Mouse (Mus musculus): Measurements from ENCODE around the gene Plk3. TPM values are rescaled to one million over a fixed set of nuclear protein-coding genes. Genes with fewer than 3 reads are reported as not detected.

Plk3 gene
- total RNA-seq, 2 experiments from 2014 or later = 1.8 to 2.6 TPM

DNA sequence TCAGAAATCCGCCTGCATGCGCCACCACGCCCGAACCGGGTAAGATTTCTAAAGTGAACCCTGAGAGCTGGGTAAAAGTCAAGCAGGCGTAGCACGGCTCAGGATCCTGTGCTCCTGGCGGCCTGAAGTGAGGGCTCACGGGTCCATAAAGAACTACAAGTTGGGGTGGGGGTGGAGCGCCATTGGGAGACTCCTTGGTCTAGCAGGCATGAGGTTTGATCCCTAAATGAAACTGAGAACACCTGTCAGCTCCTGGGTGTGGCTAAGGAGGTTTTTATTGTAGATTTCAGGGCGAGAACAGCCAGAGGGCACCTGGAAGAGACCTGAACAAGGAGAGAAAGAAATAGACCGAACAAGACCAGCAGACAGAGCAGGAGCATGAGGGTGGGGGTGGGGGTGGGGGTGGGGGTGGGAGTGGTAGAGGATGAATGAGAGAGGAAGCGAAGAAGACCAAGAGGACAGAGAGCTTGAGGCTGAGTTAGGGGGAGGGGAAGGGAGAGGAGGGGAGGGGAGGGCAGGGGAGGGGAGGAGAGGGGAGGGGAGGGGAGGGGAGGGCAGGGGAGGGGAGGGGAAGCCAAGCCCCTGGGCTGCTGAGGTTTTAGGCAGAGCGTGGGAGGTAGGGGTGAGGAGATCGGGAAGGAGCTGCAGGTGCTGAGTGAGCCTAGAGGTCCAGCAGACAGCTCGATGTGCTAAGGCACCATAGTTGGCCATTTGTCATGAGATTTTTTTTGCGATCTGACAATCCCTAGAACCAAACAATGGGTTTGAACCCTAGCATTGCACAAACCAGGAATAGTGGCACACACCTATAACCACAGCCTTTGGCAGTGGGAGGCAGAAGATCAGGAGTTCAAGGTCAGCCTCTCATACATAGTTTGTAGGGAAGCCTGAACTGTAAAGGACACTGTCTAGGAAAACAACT, 4.8 kb upstream of the Plk3 start:
- no peak for DNase-seq

DNA sequence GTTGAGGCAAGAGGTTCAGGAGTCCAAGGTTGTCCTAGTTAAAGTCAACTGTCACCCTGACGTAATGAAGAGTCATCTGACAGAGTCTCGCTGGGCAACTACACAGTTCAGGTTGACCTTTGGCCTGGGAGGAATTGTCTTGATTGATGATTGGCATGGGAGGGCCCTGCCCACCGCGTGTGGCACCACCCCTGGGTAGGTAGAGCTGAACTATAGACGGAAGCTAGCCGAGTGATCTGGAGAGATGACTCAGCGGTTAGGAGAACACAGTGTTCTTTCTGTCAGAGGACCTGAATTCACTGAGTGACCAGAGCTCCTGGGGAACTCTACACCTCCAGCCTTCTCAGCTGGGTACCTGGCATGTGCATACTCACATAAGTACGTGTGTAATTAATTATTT, 2.3 kb upstream of the Plk3 start:
- DNase-seq = no peak

DNA sequence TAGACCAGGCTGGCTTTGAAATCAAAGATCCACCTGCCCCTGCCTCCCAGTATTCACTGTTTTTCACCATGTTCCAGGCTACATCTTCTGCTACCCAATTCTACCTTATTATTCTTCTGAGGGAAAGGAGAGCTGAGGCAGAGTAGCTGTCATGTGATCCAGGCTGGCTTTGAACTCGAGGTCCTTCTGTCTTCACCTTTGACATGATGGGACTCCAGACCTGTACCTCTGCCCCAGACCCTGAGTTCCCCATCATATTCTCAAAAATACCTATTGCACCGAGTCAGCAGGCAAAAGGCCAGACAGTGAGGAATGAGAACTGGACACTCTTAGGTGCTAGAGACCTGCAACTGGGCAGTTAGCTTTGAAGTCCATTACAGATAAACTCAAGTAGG, 835 bp upstream of the Plk3 start:
- no peak for DNase-seq

DNA sequence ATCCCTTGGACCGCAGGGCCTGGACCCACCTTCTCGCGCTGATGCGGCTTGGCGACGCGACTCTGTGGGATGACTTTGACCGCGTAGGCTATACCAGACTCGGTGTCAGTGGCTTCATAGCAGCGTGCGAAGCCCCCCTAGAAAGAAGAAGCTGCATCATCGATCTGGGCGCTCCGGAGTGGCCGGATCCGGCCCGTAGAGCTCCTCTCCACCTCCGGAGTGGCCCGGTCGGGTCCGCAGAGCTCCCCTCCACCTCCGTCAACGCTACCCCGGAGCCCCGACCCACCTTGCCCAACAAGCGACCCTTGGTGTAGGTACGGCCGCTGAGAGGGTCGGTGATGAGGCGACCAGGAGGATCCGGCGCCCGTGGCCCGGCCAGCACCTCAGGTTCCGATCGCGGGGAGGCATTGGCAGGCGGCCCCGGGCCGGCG, 382 bp downstream of the Plk3 start:
- no peak for DNase-seq

- no peak for DNase-seq
Measured at GRCm38 (mm10) chr4:117132794-117133143, 994 bp downstream of the Plk3 start.

DNA sequence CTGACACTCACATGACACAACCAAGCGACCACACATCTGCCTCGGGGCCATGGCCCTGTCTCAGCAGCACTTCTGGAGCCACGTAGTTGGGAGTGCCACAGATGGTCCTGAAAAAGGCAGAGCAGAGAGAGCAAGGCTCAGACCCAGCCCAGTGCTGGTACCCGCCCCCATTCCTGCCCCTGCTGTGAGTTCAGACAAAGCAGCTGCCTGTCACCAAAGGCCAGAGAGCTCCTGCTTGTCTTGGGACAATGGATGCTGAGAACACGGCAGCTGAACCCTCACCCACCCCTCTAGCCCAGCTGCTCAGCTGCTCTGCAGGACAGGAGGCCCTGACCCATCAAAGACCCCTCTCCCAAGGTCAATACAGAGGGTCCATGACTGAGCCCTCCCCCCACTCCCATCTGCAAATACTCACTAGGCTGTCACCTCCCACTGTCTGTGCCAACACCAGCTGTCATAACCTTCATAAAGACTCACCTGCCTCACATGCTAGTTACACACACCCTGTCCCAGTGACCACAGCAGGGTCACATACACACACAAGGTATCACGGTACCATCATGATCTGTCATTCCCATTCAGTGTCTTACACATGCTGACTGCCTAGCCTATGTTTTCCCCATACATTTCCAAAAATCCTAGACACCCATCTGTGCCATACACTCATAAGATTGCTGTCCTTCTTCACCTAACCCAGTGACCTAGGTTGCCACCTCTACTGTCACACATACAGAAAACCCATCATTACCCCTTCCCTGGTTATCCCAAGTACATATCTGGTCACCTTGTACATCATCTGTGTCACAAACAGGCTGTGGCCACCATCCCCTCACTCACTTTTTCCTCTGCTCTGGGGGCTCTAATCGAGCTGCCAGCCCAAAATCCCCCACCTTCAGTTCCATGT, 1.6 kb downstream of the Plk3 start:
- DNase-seq = no peak

DNA sequence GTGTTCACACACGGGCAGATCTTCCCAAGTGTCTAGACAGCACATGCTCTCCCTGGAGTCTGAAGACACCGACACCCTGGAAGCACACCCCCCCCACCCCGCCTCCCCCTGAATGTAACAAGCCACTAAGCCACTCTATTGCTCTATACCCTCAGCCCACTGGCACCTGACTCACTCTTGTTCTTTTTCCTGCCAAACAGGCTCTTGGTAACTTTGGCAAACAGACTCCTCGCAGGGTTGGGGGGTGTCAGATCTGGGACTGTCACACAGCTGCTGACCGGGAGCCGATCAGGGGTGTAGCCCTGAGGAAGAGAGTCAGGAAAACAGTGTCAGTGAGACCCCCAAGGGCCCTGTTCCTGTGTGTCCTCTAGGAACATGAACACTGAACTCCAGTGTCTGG, 2.6 kb downstream of the Plk3 start:
- no peak for DNase-seq

DNA sequence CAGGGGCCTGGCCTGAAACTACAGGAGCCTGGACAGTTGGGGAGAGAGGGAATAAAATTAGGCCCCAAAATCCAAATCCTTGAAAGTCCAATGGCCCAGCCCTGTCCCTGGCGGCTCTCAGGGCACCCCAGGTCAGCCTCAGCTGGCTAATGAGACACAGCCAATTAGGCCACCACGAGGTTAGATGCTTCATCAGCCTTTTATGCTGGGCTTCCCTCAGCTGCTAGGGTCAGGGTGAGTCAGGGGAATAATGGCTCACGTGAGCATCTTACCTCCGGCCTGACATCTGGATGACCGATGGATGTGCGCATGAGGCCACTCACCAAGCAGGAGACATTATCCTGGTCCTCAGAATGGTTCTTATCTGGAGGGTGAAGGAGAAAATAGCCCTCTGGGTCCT, 3.0 kb downstream of the Plk3 start:
- no peak for DNase-seq

- no peak for DNase-seq
Measured at GRCm38 (mm10) chr4:117127991-117128686, 5.6 kb downstream of the Plk3 start.

DNA sequence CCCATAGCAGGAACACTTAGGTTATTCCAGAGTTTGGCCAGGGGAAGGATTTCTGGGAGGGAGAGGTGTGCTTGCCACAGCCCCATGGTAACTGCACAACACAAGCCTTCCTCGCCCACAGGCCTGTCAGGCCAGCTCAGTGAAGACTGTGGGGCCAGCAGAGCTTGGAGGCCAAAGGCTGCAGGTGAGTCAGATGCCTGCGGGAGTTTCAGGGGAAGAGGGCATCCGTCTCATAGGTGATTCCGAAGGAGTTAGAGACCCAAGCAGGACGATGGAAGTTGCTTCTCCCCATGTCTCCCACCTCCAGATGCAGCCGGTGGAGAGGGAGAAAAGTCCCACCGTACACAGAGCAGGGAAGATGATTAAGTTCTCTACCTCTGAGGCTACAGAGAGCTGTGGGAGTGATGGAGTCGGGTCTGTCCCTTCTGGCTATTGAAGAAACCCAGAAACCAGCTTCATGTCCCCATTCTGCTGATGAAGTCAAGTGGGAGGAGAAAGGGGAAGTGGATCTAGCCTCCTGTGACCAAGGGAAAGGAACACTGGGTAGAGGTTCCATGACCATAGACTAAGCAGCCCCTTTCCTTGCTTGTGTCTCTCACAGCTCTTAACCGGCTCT, 7.0 kb downstream of the Plk3 start, which contains the start of gene Tctex1d4:
Gene Tctex1d4, plus strand, starts transcription at position 120 of the 616 bp plus-strand sequence.
- DNase-seq = no peak

GRCm38 (mm10) chr4:117125910-117126674, 7.7 kb downstream of the Plk3 start:
- peak; percentile 62 for DNase-seq

DNA sequence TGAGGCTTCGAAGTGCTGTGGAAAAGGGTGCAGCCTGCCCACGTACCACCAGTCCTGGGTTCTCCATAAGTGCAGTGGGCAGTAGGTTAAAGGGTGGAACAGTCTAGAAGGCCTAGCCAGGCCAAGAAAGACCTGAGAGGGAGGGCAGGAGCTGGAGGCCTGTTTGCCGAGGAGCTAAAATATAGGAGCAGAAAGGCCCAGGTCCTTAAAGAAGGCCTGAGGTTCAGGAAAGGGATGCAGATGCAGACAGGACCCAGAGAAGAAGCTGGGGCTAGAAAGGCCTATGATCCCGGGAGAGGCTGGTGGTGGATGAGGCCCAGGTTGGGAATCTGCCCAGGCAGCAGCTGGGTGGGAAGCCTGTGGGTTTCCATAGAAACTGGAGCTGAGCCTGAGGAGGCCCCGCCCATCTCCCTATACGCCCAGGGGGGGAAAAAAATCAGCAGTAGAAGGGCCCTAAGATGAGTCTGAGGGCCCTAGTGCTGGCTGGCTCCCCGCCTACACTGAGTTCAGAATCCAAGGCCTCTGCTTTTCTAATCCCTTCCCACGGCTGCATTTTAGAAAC, 8.3 kb downstream of the Plk3 start, which contains the start of gene Btbd19:
Gene Btbd19, minus strand, starts transcription at position 378 of the 562 bp plus-strand sequence.
- peak; percentile 82 for DNase-seq

- no peak for DNase-seq
Measured at GRCm38 (mm10) chr4:117124518-117125347, 9.0 kb downstream of the Plk3 start.

GRCm38 (mm10) chr4:117124218-117124517, 9.6 kb downstream of the Plk3 start:
- DNase-seq = no peak

GRCm38 (mm10) chr4:117123546-117124217, 10.1 kb downstream of the Plk3 start:
- DNase-seq = no peak

GRCm38 (mm10) chr4:117122209-117122608, 11.6 kb downstream of the Plk3 start:
- DNase-seq = no peak

DNA sequence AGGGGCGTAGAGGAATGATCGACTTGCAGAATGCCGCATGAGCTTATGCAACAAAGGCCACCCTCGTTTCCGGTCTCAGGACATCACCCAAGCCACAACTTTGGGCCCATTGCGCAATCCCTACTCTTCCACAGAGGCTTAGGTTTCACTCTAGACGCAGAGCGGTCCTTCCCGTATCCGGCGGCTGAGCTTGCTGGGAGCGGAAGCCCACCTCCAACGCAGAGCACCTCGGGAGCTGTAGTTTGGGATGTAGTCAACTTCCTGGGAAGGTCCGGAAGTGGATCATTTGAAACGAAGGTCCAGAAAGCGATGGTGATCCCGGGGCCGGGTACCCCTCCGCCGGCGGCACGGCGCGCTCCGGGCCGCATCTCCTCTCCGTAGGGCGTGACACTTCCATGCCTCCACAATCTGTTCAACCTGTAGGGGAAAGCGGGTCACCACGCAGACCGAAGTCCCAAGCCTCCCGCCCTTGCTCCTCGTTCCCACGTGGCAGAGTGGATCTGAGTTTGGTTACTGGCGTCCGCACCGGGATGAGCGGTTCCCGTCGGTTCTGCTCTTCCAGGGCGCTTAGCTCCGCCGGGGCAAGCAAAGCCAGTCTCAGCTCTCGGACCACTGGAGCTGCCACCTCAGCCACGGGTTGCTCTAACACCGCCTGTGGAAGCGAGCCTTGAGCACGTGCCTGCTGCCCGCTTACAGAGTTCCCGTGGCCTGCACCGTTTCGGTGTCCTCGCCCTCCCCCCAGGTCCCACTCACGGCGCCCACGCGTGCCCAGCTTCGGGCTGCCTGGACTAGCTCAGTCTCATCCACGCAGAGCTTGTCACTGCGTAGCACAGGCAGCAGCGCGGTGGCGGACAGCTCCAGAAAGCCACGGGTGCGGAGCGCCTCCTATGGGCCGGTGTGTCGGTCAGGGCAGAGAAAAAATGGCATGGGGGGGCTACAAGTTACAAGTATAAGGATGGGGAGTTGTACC, 13.0 kb downstream of the Plk3 start:
- DNase-seq = peak; percentile 87

GRCm38 (mm10) chr4:117120052-117120444, 13.7 kb downstream of the Plk3 start:
- no peak for DNase-seq
